Mouse (Mus musculus) small intestine, adult 10 weeks (tissue): ENCODE results near the gene Ctns. TPM values are rescaled to one million over a fixed set of nuclear protein-coding genes. Genes with fewer than 3 reads are reported as not detected.

Experiments used
- polyA plus RNA-seq: library from polyadenylated mRNA; stranded (reverse); fragments of 350-450 nt; fragmentation: Illumina TruSeq; extraction: RNeasy Lipid Tissue Mini Kit (QIAGEN cat#74804); gene quantifications from one replicate; pipeline ENCODE4 v1.2.3, GENCODE M21; 2014; ENCODE audit warnings: low replicate concordance

Ctns gene
- polyA plus RNA-seq = 12.0 TPM

GRCm38 (mm10) chr11:73198603-73199229, at the start of gene Ctns:
Gene Ctns (minus strand): TSS chr11:73199042.

GRCm38 (mm10) chr11:73233992-73234391, 35.1 kb upstream of the Ctns start, which contains the start of gene Trpv1:
Gene Trpv1 (plus strand): TSS chr11:73234292.

GRCm38 (mm10) chr11:73199230-73199712, 429 bp upstream of the Ctns start, which contains the start of gene Shpk:
Gene Shpk (plus strand): TSS chr11:73199460.

GRCm38 (mm10) chr11:73176608-73177508, 22.0 kb downstream of the Ctns start, which contains the start of the genes Emc6 and Tax1bp3:
Gene Emc6 (minus strand): TSS chr11:73177037.
Gene Tax1bp3 (plus strand): TSS chr11:73177083.

GRCm38 (mm10) chr11:73159957-73160810, 38.7 kb downstream of the Ctns start, which contains the start of gene P2rx5:
Gene P2rx5 (plus strand): TSS chr11:73160421.

GRCm38 (mm10) chr11:73137591-73138501, 61.0 kb downstream of the Ctns start, which contains the start of gene Haspin:
Gene Haspin (minus strand): TSS chr11:73138294.

Other genes starting within 250 kb of the Ctns start
- 23.9 TPM for gene Atp2a3, start 237.9 kb downstream of the Ctns start, polyA plus RNA-seq
- 0.93 TPM for gene P2rx1, start 199.9 kb downstream of the Ctns start, polyA plus RNA-seq
- 0.33 TPM for gene Camkk1, start 180.0 kb downstream of the Ctns start, polyA plus RNA-seq
- 6.5 TPM for gene Ncbp3, start 151.3 kb downstream of the Ctns start, polyA plus RNA-seq
- gene Itgae, start 108.5 kb downstream of the Ctns start, polyA plus RNA-seq = 4.9 TPM
- 6.0 TPM for gene Haspin, start 60.7 kb downstream of the Ctns start, polyA plus RNA-seq
- not detected for gene P2rx5, start 38.6 kb downstream of the Ctns start, polyA plus RNA-seq
- gene Emc6, start 22.0 kb downstream of the Ctns start, polyA plus RNA-seq = 23.2 TPM
- 62.9 TPM for gene Tax1bp3, start 22.0 kb downstream of the Ctns start, polyA plus RNA-seq
- gene Shpk, start 418 bp upstream of the Ctns start, polyA plus RNA-seq = 10.2 TPM
- gene Trpv1, start 35.2 kb upstream of the Ctns start, polyA plus RNA-seq = not detected
- gene Trpv3, start 68.3 kb upstream of the Ctns start, polyA plus RNA-seq = 0.33 TPM
- 438 TPM for gene Aspa, start 130.6 kb upstream of the Ctns start, polyA plus RNA-seq
- not detected for gene Gm49340, start 130.7 kb upstream of the Ctns start, polyA plus RNA-seq
- 1.3 TPM for gene Spata22, start 130.7 kb upstream of the Ctns start, polyA plus RNA-seq
- not detected for gene Olfr20, start 151.7 kb upstream of the Ctns start, polyA plus RNA-seq
- not detected for gene Olfr376, start 172.2 kb upstream of the Ctns start, polyA plus RNA-seq
- gene Olfr1, start 200.6 kb upstream of the Ctns start, polyA plus RNA-seq = not detected
- not detected for gene Olfr378, start 229.4 kb upstream of the Ctns start, polyA plus RNA-seq